Mouse (Mus musculus) spleen, postnatal 4 days (tissue): Measurements from ENCODE around the gene Lin37.

Experiments used
- DNase-seq, 2 experiments: peaks; one replicate each; pipeline ENCODE4 v3.0.0; 2022; ENCODE audit warnings: low spot score in 2 of 2

Lin37 gene

DNA sequence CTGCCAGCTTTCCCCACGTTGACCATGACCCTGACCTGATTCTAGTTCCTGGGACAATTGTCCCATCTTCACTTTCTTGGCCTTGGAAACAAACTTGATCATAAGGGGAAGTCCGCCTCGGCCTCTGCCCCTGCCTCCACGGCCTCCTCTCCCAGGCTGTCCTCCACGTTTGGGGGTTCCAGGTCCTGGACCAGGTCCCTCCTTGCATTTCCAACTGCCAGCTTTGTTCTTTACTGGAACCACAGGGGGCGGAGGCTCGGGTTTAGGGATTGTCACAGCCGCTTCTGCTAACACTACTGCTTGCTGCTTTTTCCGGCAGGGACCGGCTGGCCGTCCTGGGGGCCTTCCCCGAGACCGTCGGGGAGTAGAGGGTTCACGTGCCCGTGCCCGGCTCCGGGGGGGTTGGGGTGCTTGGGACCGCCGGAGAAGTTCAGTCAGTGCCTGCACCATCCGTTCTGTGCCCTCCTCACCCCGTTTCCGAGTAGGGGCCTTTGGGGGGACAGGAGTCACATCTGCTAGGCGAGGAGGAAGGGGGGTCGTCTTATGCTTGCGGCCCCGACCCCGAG is 26.9 kb upstream of the Lin37 start:
- no peak for DNase-seq

- no peak for DNase-seq
Observed at GRCm38 (mm10) chr7:30585170-30585569, 25.5 kb upstream of the Lin37 start.

DNA sequence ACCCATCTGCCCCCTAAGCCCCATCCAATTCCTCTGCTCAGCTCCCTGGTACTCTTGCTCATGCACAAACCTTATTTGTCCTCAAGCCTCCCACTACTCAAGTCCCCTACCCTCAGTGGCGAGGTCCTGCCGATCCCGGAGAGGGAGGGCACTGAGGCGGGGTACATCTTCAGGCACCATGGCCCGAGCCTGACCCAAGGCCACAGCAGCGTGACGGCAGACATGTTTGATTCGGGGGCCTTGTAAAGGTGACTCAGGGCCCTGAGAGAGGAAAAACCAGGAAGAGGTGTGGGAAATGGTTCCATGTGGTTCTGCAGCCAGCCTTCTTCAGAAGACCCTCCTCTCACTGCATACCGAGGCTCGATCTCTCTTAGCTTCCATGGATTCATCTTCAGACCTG is 24.7 kb upstream of the Lin37 start:
- DNase-seq: no peak

- DNase-seq: no peak
Observed at GRCm38 (mm10) chr7:30581547-30581946, 21.9 kb upstream of the Lin37 start.

- no peak for DNase-seq
Observed at GRCm38 (mm10) chr7:30579950-30580349, 20.3 kb upstream of the Lin37 start.

GRCm38 (mm10) chr7:30572969-30573368 is 13.3 kb upstream of the Lin37 start:
- DNase-seq: peak; percentile 75 to 79

DNA sequence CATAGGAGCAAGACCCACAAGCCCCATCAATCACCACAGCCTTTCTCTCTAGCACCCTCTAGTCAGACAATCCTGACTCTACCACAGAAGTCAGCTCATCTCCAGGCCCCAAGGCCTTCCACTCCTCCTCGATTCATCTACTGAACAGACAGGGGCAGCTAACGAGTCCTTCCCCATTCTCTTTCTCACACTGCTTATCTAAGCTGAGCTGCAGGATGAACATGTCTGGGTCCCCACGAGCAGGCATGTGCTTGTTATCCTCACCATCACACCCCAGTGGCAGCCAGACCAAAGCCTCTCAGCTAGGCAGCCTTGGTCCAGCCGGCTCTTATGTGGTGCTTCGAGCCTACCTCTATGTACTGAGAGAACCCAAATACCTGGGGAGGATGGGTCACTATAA is 12.8 kb upstream of the Lin37 start:
- DNase-seq: no peak

DNA sequence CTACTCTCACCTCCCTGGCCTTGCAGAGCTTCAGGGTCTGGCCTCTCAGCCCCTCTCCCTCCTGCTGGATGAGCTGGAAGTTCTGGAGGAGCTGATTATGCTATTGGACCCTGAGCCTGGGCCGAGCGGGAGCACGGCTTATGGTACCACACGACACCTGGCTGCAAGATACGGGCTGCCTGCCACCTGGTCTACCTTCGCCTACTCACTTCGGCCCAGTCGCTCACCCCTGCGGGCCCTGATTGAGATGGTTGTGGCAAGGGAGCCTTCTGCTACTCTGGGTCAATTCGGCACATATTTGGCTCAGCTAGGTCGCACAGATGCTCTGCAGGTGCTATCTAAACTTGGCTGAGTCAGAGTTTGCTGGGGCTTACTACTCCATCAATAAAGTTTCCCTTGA is 7.9 kb upstream of the Lin37 start:
- DNase-seq: no peak

DNA sequence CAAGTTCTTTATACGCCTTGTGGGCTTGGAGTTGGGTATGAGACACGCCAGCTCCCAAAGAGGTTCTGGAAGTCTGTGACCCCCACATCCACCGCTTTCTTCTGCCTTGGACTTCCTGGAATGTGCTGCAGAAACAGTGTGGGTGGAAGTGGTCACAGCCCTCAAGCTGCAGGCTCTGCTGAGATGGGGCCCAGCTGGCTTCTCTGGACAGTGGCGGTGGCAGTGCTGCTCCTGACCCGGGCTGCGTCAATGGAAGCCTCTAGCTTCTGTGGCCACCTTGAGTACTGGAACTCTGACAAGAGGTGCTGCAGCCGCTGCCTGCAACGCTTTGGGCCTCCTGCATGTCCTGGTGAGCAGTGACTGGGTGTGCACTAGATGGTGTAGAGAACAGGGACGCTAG is 6.4 kb upstream of the Lin37 start:
- no peak for DNase-seq

DNA sequence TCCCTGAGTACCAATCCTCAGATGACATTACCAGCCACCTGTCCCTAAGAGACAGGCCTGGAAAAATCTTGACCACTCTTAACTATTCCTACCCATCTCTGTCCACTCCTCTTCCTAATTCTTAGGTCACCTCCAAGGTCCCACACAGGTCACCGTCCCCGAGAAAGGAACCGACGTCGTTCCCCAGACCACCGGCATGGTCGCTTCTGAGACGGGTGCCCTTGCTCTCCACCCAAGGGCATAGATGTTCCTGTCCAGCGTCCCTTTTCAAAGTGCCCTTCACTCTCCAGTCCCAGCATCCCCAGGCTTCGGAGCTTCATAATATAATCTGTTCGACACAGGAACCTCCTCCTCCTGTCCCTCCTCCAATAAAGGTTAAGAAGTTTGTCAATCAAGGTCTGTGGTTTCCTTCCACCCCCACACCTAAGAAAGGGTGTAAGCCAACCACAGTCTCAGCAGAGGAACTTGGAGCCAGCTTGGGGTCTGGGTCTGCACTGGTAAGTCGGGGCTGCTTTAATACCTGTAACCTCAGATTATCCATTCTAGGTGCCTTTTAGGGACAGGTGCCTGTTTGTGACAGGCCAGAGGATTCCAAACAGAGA is 5.4 kb upstream of the Lin37 start, which contains the start of gene Igflr1:
Igflr1 (plus strand) TSS at position 458 of the 602 bp plus-strand sequence.
- no peak for DNase-seq

- no peak for DNase-seq
Observed at GRCm38 (mm10) chr7:30563906-30564280, 4.3 kb upstream of the Lin37 start.

DNA sequence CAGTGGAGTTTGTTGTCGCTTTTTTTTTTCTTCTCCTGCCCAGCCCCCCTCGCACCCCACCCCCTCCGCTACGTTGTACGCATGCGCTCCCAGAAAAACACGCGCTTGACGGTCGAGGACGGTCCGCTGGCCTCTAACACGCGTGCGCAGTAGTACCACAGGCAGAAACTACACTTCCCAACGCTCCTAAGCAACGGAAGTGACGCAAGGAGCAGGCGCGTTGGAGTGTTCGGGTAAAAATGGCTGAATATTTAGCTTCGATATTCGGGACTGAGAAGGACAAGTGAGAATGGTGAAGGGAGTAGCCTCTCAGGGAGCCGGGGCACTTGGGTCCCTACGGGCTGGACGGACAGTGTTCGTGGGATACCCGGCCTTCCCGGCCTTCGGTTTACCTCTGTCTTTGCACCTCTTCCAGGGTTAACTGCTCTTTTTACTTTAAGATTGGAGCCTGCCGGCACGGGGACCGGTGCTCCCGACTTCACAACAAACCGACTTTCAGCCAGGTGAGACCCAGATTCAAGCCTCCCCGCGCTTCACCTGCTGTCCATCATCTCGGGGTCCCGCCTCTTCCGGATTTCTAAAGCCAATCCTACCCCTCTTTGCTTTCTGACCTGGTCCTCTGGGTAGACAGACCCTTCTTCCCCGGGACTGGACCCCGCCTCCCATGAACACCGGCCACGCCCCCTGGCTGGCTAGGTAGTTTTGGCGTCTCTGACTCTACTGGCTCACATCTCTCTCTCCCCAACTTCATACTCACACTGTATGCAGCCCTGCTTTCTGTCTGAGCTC is 3.7 kb upstream of the Lin37 start, which contains the start of the genes U2af1l4, Gm49396 and Psenen:
U2af1l4 (plus strand) TSS at position 185 of the 789 bp plus-strand sequence.
Gm49396 (plus strand) TSS at position 228 of the 789 bp plus-strand sequence.
Psenen (minus strand) TSS at position 511 of the 789 bp plus-strand sequence.
- DNase-seq: peak; percentile 95 to 98

DNA sequence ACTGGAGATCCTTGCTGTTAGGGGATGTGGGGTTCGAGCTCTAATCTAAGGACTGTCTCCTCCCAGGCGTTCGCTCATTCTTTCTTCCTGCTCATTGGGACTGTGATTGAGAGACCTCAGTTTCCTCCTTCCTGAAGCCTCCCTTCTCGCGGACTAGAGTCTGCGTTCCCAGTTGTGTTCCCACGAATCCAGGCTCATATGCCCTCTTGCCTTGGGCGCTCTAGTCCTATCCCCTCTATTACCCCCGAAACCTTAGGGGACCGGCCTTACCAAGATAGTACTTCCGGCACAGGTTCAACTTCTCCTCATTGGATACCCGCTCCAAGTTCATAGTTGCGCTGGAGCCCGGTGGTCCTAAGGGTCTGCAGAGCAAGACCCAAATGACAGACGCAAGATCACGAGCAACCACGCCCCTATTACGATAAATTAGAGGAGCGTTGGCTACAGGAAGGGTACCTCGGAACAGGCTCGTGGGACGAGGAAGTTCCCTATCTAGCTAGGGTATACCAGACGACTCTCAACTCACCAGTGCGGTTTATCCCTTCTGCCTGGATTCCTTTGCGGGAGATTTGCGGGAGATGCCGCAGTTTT is 3.0 kb upstream of the Lin37 start:
- DNase-seq: peak in 1 of 2 experiments; percentile 69

DNA sequence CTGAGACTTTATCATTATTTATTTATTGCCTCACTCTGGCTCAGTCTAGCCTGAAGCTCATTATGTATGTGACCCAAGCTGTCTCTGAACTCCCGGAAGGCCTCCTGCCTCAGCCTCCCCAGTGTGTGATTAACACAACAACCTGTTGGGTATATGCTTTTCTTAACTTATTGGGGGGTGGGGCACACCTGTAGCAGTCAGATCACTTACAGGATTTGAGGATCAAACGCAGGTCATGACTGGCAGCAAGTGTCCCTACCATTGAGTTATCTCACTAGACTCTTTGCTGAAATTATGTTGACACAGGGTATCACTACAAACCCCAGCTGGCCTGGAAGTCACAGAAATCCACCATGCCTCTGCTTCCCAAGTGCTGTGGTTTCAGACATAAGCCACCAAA is 658 bp upstream of the Lin37 start:
- DNase-seq: no peak

DNA sequence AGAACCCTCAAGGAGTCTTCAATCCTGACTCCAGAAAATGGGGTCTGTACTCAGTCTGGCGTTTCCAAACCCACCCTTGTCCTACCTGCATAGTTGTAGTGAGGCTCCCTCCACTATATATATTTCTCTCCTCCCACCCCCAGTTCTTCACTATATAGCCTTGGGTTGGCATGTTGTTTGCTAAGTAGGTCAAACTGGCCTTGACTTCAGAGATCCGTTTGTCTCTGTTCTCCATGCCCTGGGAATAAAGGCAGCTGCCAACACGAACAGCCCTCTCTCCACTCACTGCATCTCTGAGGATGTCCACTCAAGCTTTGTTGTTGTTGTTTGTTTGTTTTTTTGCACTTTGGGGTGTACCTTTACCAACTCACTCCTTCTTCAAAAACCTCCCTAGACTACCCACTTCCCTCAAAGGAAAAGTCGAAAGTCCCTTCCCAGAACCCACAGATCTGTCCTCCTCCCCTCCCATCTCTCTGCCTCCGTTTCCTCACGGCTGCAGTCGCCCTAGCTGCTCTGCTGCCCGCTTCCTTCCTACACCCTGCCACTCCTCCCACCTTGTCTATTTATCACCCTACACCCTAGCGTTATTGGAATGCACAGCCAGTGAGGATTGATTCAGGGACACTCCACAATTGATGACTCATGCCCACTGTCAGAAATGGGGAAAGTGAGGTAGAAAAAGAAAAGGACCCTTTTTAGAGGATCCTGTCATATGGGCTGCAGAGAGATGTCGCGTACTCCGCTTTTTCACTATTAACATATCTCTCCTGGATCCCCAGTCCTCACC is 789 bp downstream of the Lin37 start:
- no peak for DNase-seq

GRCm38 (mm10) chr7:30557901-30558514 is 1.6 kb downstream of the Lin37 start:
- DNase-seq: no peak

GRCm38 (mm10) chr7:30556894-30557536 is 2.6 kb downstream of the Lin37 start:
- DNase-seq: peak in 1 of 2 experiments; percentile 72

DNA sequence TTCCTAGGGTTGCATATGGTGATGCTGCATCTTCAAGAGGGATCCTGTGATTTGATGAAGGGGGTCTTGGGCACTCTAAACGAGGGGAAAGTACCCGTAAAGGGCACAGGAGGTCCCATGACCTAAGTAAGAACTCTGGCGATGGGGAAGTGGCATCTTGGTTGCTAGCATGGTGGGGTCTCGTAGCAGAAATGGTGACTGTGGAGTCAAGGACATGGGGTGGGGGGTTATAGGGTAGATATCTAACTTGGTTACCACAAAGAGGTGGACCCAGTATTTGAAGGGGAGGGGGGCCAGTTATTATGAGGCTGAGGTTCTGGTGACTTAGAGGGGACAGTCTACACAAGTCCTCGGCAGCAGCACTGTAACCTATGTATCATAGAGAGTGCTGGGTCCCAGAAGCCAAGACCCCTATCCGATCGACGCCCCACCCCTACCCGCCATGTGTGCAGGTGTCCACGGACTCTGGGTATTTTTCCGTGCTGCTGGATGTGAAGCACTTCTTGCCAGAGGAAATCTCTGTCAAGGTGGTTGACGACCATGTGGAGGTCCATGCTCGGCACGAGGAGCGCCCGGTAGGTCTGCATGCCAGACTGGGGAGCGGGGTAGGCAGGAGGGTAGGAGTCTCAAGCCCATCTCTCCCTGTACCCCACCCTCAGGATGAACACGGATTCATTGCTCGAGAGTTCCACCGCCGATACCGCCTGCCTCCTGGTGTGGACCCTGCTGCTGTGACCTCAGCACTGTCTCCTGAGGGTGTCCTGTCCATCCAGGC is 5.6 kb downstream of the Lin37 start:
- DNase-seq: peak in 1 of 2 experiments; percentile 63

DNA sequence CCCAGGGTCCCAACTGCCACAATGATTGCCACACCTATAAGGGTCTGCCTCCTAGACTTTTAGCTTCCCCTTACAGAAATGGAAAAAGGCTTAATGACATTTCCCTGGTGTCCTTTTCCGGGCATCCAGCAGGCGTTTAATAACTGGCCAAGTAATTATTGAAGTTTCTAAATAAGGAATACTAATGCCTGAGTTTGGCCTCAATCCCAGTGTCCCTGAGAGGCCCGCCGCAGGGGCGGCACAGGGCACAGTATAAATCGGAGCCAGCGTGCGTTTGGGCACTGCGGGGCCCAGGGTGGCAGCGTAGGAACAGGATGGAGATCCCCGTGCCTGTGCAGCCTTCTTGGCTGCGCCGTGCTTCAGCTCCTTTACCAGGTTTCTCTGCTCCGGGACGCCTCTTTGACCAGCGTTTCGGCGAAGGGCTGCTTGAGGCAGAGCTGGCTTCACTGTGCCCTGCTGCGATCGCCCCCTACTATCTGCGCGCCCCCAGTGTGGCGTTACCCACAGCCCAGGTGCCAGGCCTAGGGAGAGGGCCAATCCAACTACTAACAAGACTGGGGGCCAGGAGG is 6.5 kb downstream of the Lin37 start:
- peak; percentile 50 to 79 for DNase-seq
